Mouse (Mus musculus): ENCODE measurements around the gene Olfr697. TPM values are rescaled to one million over a fixed set of nuclear protein-coding genes. Genes with fewer than 3 reads are reported as not detected.

Olfr697 gene
- polyA plus RNA-seq, 1 experiment from 2014 or later, result not detected

DNA sequence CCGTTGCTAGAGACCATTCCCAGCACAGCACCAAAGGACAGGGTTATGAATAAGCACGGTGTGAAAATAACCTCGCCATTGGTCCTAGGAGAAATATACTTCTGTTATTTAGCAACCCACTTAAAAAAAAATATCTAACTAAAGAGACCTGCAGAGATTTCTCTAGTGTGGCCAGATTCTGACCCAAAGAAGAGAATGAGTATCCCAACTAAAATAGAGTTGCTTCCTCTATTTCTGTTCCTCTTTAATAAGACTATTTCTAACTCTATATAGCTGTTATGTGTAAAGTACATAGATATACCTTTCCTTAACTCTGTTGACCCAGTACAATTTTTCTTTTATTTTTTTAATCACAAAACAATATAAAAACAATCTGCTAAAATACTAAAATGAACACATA, 49.3 kb downstream of the Olfr697 start:
- Histone ChIP-seq H3K4me1 (no peaks in the 10 kb centered on the region), H3K36me3 (no peaks in the 10 kb centered on the region), H3K9ac (no peak overlapping the region), H3K27me3 (no peaks in the 10 kb centered on the region), H3K4me2 (no peak overlapping the region), H3K9me3 (no peaks in the 10 kb centered on the region), H3K27ac (no peak overlapping the region), H3K4me3 (no peak overlapping the region)
- no peak for ATAC-seq (ENCODE audit: insufficient number of reproducible peaks, low FRiP score, low TSS enrichment, low read depth)
- 83% methylated on average over 3 of the region's 3 CpGs for WGBS

- H3K36me3 ChIP-seq, result no peaks in the 10 kb centered on the region
- 97% methylated on average over 1 of the region's 1 CpGs for WGBS
- no peak within 1 kb of the TSS for H3K4me2 ChIP-seq
- ATAC-seq (ENCODE audit: insufficient number of reproducible peaks, low FRiP score, low TSS enrichment, low read depth), result no peak
- H3K9me3 ChIP-seq, result no peaks in the 10 kb centered on the region
- no peak within 1 kb of the TSS for H3K4me3 ChIP-seq
- H3K4me1 ChIP-seq, result no peaks in the 10 kb centered on the region
- no peaks in the 10 kb centered on the region for H3K27me3 ChIP-seq
- H3K27ac ChIP-seq, result no peak within 1 kb of the TSS
- H3K9ac ChIP-seq, result no peak within 1 kb of the TSS
These were observed 50.5 kb downstream of the Olfr697 start, which contains the start of gene Olfr694 for GRCm38 (mm10) chr7:106691714-106692113. Gene Olfr694 (minus strand): TSS chr7:106691814.

Other genes starting within 250 kb of the Olfr697 start
- not detected in 2 replicates for gene Olfr693, start 61.9 kb downstream of the Olfr697 start, polyA plus RNA-seq (2015; fragmentation: Nextera tagmentation; extraction: Ambion mirVana)
- not detected in 2 replicates for gene Olfr694, start 50.6 kb downstream of the Olfr697 start, polyA plus RNA-seq (2015; fragmentation: Nextera tagmentation; extraction: Ambion mirVana)
- gene Olfr695, start 26.0 kb downstream of the Olfr697 start, polyA plus RNA-seq (2015; fragmentation: Nextera tagmentation; extraction: Ambion mirVana), result not detected in 2 replicates
- gene Olfr698, start 13.0 kb upstream of the Olfr697 start, polyA plus RNA-seq (2015; fragmentation: Nextera tagmentation; extraction: Ambion mirVana), result not detected in 2 replicates
- not detected in 2 replicates for gene Olfr699, start 50.8 kb upstream of the Olfr697 start, polyA plus RNA-seq (2015; fragmentation: Nextera tagmentation; extraction: Ambion mirVana)
- not detected in 2 replicates for gene Olfr700, start 66.4 kb upstream of the Olfr697 start, polyA plus RNA-seq (2015; fragmentation: Nextera tagmentation; extraction: Ambion mirVana)
- gene Olfr701, start 71.7 kb upstream of the Olfr697 start, polyA plus RNA-seq (2015; fragmentation: Nextera tagmentation; extraction: Ambion mirVana), result not detected in 2 replicates
- gene Olfr702, start 91.5 kb upstream of the Olfr697 start, polyA plus RNA-seq (2015; fragmentation: Nextera tagmentation; extraction: Ambion mirVana), result not detected in 2 replicates
- gene Olfr703, start 100.9 kb upstream of the Olfr697 start, polyA plus RNA-seq (2015; fragmentation: Nextera tagmentation; extraction: Ambion mirVana), result not detected in 2 replicates
- not detected in 2 replicates for gene Olfr704, start 120.7 kb upstream of the Olfr697 start, polyA plus RNA-seq (2015; fragmentation: Nextera tagmentation; extraction: Ambion mirVana)
- gene Olfr705, start 134.4 kb upstream of the Olfr697 start, polyA plus RNA-seq (2015; fragmentation: Nextera tagmentation; extraction: Ambion mirVana), result not detected in 2 replicates
- not detected in 2 replicates for gene Olfr706, start 145.7 kb upstream of the Olfr697 start, polyA plus RNA-seq (2015; fragmentation: Nextera tagmentation; extraction: Ambion mirVana)
- not detected in 2 replicates for gene Olfr707, start 158.8 kb upstream of the Olfr697 start, polyA plus RNA-seq (2015; fragmentation: Nextera tagmentation; extraction: Ambion mirVana)
- not detected in 2 replicates for gene Olfr1532-ps1, start 165.6 kb upstream of the Olfr697 start, polyA plus RNA-seq (2015; fragmentation: Nextera tagmentation; extraction: Ambion mirVana)
- gene Olfr709-ps1, start 189.8 kb upstream of the Olfr697 start, polyA plus RNA-seq (2015; fragmentation: Nextera tagmentation; extraction: Ambion mirVana), result not detected in 2 replicates
- gene Olfr710, start 205.9 kb upstream of the Olfr697 start, polyA plus RNA-seq (2015; fragmentation: Nextera tagmentation; extraction: Ambion mirVana), result not detected in 2 replicates
- gene Olfr6, start 221.5 kb upstream of the Olfr697 start, polyA plus RNA-seq (2015; fragmentation: Nextera tagmentation; extraction: Ambion mirVana), result not detected in 2 replicates
- not detected in 2 replicates for gene Olfr711, start 233.0 kb upstream of the Olfr697 start, polyA plus RNA-seq (2015; fragmentation: Nextera tagmentation; extraction: Ambion mirVana)

Measured in limb, embryonic 15.5 days (tissue).